Mouse (Mus musculus): ENCODE results near the gene Evpl. TPM values are rescaled to one million over a fixed set of nuclear protein-coding genes. Genes with fewer than 3 reads are reported as not detected.

The Evpl gene
- polyA plus RNA-seq, 1 experiment from 2014 or later, result 0.76 TPM

DNA sequence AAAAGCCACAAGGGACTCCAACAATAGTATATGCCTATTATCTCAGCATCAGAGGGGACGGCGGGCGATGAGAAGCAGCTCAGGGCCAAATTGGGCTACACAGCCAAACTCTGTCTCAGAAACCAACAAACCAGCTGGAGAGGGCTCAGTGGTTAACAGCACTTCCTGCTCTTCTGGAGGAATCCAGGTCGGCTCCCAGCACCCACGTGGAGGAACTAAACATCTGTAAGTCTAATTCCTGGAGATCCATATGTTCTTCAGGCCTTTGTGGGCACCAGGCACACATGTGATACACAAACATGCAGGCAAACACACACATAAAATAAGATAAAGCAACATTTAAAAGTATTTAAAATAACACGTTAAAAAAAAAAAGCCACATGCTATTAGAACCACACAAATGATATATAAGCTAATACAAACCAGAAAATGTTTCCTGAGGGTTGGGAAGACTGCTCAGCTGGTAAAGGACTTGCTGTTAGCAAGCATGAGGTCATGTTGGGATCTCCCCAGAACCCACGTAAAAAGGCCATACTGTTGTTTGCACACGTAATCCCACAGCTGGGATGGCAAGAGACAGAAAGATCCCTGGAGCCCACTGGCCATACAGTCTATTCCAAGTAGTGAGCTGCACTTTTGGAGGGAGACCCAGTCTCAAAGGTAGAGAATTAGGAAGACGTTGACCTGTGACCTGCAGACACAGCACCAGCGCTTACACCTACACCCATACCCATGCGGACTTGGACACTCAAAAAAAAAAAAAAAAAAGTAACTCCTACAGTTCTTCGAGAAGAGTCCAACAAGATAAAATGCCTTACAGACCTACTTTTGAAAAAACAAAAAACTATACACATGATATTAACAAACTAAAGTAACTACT, 35.0 kb upstream of the Evpl start:
- Histone ChIP-seq H3K4me2 (replicated peaks) (peak overlapping the region; percentile 97), H3K9ac (peak overlapping the region; percentile 76), H3K4me3 (peak overlapping the region; percentile 88), H3K9me3 (no peaks in the 10 kb centered on the region), H3K36me3 (peaks cover 33% of the 10 kb centered on the region), H3K27me3 (replicated peaks) (no peaks in the 10 kb centered on the region), H3K4me1 (peaks cover 17% of the 10 kb centered on the region), H3K27ac (no peak overlapping the region)
- 61% methylated on average over 12 of the region's 12 CpGs for WGBS
- no peak for ATAC-seq (ENCODE audit: low FRiP score, low read depth)

- H3K9me3 ChIP-seq, result no peaks in the 10 kb centered on the region
- no peaks in the 10 kb centered on the region for H3K27me3 ChIP-seq (replicated peaks)
- 93% methylated on average over 8 of the region's 8 CpGs for WGBS
- H3K4me1 ChIP-seq, result peaks cover 14% of the 10 kb centered on the region
- H3K4me3 ChIP-seq, result no peak overlapping the region
- no peak overlapping the region for H3K27ac ChIP-seq
- H3K36me3 ChIP-seq, result peaks cover 63% of the 10 kb centered on the region
- no peak overlapping the region for H3K9ac ChIP-seq
- no peak overlapping the region for H3K4me2 ChIP-seq (replicated peaks)
- ATAC-seq (ENCODE audit: low FRiP score, low read depth), result no peak
Observed at GRCm38 (mm10) chr11:116269560-116269959, 31.7 kb upstream of the Evpl start.

- peaks cover 76% of the 10 kb centered on the region for H3K36me3 ChIP-seq
- ATAC-seq (ENCODE audit: low FRiP score, low read depth), result no peak
Observed at GRCm38 (mm10) chr11:116268313-116268712, 30.4 kb upstream of the Evpl start.

DNA sequence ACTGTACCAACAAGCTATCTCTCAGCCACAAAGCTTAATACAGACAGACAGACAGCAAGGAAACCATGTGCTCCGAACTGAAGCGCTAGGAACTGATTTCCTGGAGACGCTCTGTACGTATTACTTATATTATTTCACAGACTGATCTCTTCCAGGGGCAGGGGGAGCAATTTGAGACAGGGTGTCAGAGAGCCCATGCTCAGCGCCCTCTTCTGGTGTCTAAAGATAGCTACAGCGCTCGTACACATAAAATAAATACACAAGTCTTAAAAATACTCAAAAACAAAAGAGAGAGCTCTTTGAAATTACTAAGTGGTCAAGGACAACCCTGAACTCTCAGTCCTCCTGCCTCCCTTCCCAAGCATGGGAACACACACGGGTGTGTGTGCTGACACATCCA, 29.8 kb upstream of the Evpl start:
- Histone ChIP-seq H3K4me3 (no peak overlapping the region), H3K36me3 (peaks cover 82% of the 10 kb centered on the region), H3K27me3 (replicated peaks) (no peaks in the 10 kb centered on the region), H3K4me1 (peaks cover 8% of the 10 kb centered on the region), H3K4me2 (replicated peaks) (no peak overlapping the region), H3K9ac (no peak overlapping the region), H3K9me3 (no peaks in the 10 kb centered on the region), H3K27ac (no peak overlapping the region)
- no peak for ATAC-seq (ENCODE audit: low FRiP score, low read depth)
- 89% methylated on average over 8 of the region's 8 CpGs for WGBS

More at GRCm38 (mm10) chr11:116268313-116268712, 30.4 kb upstream of the Evpl start:
- Histone ChIP-seq H3K9me3 (no peaks in the 10 kb centered on the region), H3K4me3 (no peak overlapping the region), H3K27me3 (replicated peaks) (no peaks in the 10 kb centered on the region), H3K4me1 (peaks cover 14% of the 10 kb centered on the region), H3K9ac (no peak overlapping the region), H3K27ac (no peak overlapping the region), H3K4me2 (replicated peaks) (no peak overlapping the region)
- 96% methylated on average over 6 of the region's 6 CpGs for WGBS

DNA sequence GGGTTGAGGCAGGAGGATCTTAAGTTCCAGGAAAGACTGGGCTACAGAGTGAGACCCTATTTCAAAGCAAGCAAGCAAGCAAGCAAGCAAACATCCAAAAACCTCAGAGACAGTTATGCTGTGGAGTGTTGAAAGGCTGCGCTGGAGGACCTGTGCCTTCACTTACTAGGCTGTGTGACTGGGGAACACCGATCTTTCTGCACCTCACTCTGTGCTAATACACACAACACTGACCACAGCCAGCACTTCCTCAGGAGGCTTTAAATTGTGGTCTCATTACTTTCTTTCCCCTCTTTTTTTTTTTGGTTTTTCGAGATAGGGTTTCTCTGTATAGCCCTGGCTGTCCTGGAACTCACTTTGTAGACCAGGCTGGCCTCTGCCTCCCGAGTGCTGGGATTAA, 28.0 kb upstream of the Evpl start:
- H3K4me3 ChIP-seq, result no peak overlapping the region
- peaks cover 95% of the 10 kb centered on the region for H3K36me3 ChIP-seq
- 91% methylated on average over 4 of the region's 4 CpGs for WGBS
- no peak overlapping the region for H3K9ac ChIP-seq
- no peak overlapping the region for H3K27ac ChIP-seq
- no peaks in the 10 kb centered on the region for H3K9me3 ChIP-seq
- no peak for ATAC-seq (ENCODE audit: low FRiP score, low read depth)
- H3K4me1 ChIP-seq, result no peaks in the 10 kb centered on the region
- no peaks in the 10 kb centered on the region for H3K27me3 ChIP-seq (replicated peaks)
- no peak overlapping the region for H3K4me2 ChIP-seq (replicated peaks)

- Histone ChIP-seq H3K4me1 (no peaks in the 10 kb centered on the region), H3K4me3 (no peak overlapping the region), H3K4me2 (replicated peaks) (no peak overlapping the region), H3K9ac (no peak overlapping the region), H3K9me3 (no peaks in the 10 kb centered on the region), H3K36me3 (peaks cover 96% of the 10 kb centered on the region), H3K27ac (no peak overlapping the region), H3K27me3 (replicated peaks) (no peaks in the 10 kb centered on the region)
- 93% methylated on average over 11 of the region's 11 CpGs for WGBS
- ATAC-seq (ENCODE audit: low FRiP score, low read depth), result no peak
Observed at GRCm38 (mm10) chr11:116265352-116265751, 27.5 kb upstream of the Evpl start.

GRCm38 (mm10) chr11:116260259-116260658, 22.4 kb upstream of the Evpl start:
- Histone ChIP-seq H3K27ac (no peak overlapping the region), H3K4me3 (no peak overlapping the region), H3K4me2 (replicated peaks) (no peak overlapping the region), H3K4me1 (no peaks in the 10 kb centered on the region), H3K9me3 (no peaks in the 10 kb centered on the region), H3K36me3 (peaks cover 92% of the 10 kb centered on the region), H3K9ac (no peak overlapping the region), H3K27me3 (replicated peaks) (no peaks in the 10 kb centered on the region)
- no peak for ATAC-seq (ENCODE audit: low FRiP score, low read depth)
- WGBS, result 92% methylated on average over 7 of the region's 7 CpGs

GRCm38 (mm10) chr11:116259461-116259860, 21.6 kb upstream of the Evpl start:
- ATAC-seq (ENCODE audit: low FRiP score, low read depth), result no peak
- peaks cover 94% of the 10 kb centered on the region for H3K36me3 ChIP-seq
- 93% methylated on average over 8 of the region's 8 CpGs for WGBS

DNA sequence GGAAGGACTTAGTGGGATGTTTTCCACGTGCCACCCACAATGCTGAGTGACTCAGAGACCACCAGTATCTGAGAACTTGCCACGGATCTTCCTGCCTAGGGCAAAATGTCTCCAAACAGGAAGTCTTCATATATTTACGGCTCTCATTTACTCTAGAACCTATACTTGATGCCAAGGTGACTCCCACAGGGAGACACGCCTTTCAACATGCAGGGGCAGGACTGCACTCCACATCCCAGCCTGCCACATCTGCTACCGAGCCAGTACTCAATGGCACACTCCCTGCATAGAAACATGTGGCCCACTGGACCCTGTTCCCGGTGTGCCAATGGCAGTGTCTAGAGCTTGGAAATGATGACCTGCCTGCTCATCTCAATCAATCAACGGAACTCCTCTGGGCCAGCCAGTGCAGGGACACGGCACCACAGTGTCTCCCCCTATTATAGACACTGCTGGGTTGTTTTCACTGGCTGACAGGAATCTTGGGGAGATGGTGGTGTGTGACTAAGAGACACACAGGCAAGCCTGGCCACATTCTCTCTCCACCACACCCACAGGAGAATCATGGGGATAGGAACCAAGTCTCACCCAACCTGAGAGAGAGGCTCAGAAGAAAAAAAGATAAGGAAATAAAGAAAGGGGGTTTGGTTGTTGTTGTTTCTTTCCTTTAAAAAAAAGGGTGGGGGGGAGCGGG, 18.3 kb upstream of the Evpl start:
- no peak overlapping the region for H3K4me2 ChIP-seq (replicated peaks)
- H3K4me1 ChIP-seq, result no peaks in the 10 kb centered on the region
- ATAC-seq (ENCODE audit: low FRiP score, low read depth), result no peak
- H3K9me3 ChIP-seq, result no peaks in the 10 kb centered on the region
- H3K27ac ChIP-seq, result no peak overlapping the region
- no peak overlapping the region for H3K4me3 ChIP-seq
- H3K9ac ChIP-seq, result no peak overlapping the region
- peaks cover 93% of the 10 kb centered on the region for H3K36me3 ChIP-seq
- no peaks in the 10 kb centered on the region for H3K27me3 ChIP-seq (replicated peaks)
- 91% methylated on average over 9 of the region's 9 CpGs for WGBS

More at GRCm38 (mm10) chr11:116259461-116259860, 21.6 kb upstream of the Evpl start:
- Histone ChIP-seq H3K4me3 (no peak overlapping the region), H3K27ac (no peak overlapping the region), H3K9me3 (no peaks in the 10 kb centered on the region), H3K4me1 (no peaks in the 10 kb centered on the region), H3K27me3 (replicated peaks) (no peaks in the 10 kb centered on the region), H3K4me2 (replicated peaks) (no peak overlapping the region), H3K9ac (no peak overlapping the region)

GRCm38 (mm10) chr11:116255090-116255981, 17.5 kb upstream of the Evpl start:
- H3K4me3 ChIP-seq, result no peak overlapping the region
- H3K27ac ChIP-seq, result no peak overlapping the region
- no peak overlapping the region for H3K4me2 ChIP-seq (replicated peaks)
- 86% methylated on average over 22 of the region's 22 CpGs for WGBS
- no peak overlapping the region for H3K9ac ChIP-seq
- ATAC-seq (ENCODE audit: low FRiP score, low read depth), result no peak
- no peaks in the 10 kb centered on the region for H3K4me1 ChIP-seq
- peaks cover 93% of the 10 kb centered on the region for H3K36me3 ChIP-seq
- no peaks in the 10 kb centered on the region for H3K9me3 ChIP-seq
- no peaks in the 10 kb centered on the region for H3K27me3 ChIP-seq (replicated peaks)

DNA sequence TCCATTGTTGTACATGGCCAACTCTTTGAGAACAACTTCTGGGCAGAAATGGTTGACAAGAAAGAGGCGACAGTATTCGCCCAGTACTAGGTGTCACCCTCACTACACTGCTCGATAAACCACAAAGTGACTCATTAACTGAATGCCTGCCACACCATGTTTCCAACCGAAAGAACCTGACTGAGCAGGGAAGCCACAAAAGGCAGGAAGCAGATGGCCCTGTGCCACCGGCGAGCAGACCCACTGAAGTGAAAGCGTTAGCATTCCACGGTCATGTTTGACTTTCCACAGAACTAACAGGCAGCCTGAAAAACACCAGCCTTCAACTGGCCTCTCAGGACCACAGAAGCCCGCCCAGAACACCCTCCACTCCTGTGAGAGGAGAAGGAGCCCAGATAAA, 16.8 kb upstream of the Evpl start:
- no peak for ATAC-seq (ENCODE audit: low FRiP score, low read depth)
- H3K27me3 ChIP-seq (replicated peaks), result no peaks in the 10 kb centered on the region
- H3K9ac ChIP-seq, result no peak overlapping the region
- peaks cover 93% of the 10 kb centered on the region for H3K36me3 ChIP-seq
- H3K4me3 ChIP-seq, result no peak overlapping the region
- no peak overlapping the region for H3K4me2 ChIP-seq (replicated peaks)
- H3K9me3 ChIP-seq, result no peaks in the 10 kb centered on the region
- no peaks in the 10 kb centered on the region for H3K4me1 ChIP-seq
- 88% methylated on average over 9 of the region's 9 CpGs for WGBS
- no peak overlapping the region for H3K27ac ChIP-seq

DNA sequence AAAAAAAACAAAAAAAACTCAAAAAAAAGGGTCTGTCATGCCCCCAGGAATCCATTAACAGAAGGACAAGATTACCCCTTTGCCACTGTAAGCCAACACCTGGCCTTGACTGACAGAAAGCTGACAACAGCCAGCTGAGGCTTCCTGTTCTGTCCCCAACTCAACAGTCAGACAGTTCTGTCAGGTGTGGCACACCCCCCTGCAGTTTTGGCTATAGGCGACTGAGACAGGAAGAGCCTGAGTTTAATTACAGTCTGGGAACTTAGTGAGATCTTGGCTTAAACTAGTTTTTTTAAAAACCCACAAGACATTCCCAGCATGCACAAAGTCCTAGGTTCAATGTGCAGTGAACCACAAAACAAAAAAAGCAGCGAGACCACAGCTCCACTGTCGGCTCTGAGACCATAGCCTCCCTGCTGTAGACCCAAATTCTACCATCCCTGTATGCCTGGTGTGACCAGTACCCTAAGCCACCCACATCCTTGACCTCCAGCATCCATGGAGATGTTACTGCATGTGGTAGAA, 15.3 kb upstream of the Evpl start:
- Histone ChIP-seq H3K4me1 (no peaks in the 10 kb centered on the region), H3K36me3 (peaks cover 93% of the 10 kb centered on the region), H3K9ac (no peak overlapping the region), H3K9me3 (no peaks in the 10 kb centered on the region), H3K27me3 (replicated peaks) (no peaks in the 10 kb centered on the region), H3K27ac (no peak overlapping the region), H3K4me3 (no peak overlapping the region), H3K4me2 (replicated peaks) (no peak overlapping the region)
- ATAC-seq (ENCODE audit: low FRiP score, low read depth), result no peak
- WGBS, result 85% methylated on average over 3 of the region's 3 CpGs

Measured in neural tube, embryonic 12.5 days (tissue).